Mouse (Mus musculus) thymus, postnatal 0 days (tissue): ENCODE results near the gene Saa2. TPM values are rescaled to one million over a fixed set of nuclear protein-coding genes. Genes with fewer than 3 reads are reported as not detected.

ENCODE experiments used
- DNase-seq: peaks from one replicate; pipeline ENCODE4 v3.0.0-alpha.2; 2015; ENCODE audit warnings: low spot score
- polyA plus RNA-seq: library from polyadenylated mRNA; unstranded; fragments of >200 nt; fragmentation: Nextera tagmentation; extraction: Ambion mirVana; gene quantifications from 2 replicates; pipeline ENCODE4 v1.2.1, GENCODE M21; 2015

The Saa2 gene
- polyA plus RNA-seq, 1 experiment from 2014 or later: 2.8 TPM

DNA sequence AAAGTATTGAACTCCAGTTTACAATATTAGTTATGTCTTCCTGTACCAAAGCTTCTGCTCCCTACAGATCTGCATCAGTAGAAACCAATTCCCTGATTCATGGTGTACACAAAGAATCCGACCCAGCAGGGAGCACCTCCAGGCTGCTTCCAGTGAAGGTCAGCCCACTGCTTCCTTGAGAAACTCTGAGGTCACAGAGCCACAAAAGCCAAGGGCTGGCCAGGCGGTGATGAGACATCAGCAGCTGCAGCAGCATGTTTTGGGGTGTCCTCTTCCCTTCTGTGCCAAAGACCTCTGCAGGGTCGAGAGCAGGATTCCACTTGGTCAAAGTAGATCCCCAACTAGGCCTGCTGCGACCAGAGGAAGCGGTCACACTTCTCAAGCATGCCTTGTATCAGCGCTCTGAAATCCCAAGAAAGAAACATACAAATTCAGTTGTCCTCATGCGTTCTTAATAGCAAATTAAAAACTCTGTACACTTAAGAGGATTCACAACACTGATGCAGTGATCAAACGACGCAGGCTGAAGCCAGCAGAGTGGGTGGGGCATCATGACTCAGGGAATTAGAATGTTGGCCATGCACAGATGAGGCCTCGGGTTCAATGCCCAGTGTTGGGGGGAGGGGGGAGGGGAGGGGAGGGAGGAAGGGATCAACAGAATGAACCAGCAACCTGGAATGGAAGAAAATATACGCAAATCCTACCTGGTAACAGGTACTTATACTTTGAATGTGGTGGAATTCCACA is 9.6 kb downstream of the Saa2 start:
- no peak for DNase-seq

DNA sequence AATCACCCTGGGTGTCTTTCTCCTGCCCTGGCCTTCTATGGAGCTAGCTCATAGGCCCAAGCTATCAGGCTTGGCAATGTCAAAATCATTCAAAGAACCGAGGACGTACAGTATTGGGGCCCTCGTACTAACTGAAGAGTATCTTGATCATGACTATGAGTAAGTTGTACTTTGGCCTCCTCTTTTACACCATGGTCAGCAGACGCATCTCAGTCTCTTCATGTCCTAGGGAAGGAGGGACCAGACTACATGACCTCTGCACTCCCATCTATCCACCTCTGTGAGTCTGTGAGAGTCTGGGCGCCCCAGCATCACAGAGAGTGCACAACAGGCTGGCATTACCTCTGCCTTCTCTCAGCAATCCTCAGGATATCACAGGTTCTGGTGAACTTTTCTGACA is 11.0 kb downstream of the Saa2 start:
- no peak for DNase-seq

DNA sequence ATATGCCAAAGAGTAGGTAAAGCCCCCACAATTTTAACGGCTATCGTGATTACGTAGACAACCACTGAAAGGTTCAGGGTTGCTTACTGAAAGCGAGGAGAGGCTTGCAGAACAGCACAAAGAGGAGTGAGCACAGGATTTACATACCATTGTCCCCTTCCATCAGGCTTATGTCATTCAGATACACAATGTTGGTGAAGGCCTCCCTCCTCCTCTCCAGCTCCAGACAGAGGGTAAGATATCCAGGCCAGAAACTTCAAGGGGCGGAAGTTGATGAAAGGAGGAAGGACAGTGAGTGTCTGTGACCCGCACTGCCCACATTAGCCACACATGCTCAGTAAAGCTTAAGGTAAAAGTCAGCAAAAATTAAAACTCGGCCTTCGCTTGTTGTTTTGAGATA is 13.1 kb downstream of the Saa2 start:
- no peak for DNase-seq

GRCm38 (mm10) chr7:46767371-46767770 is 15.8 kb downstream of the Saa2 start:
- DNase-seq: no peak

GRCm38 (mm10) chr7:46768451-46768850 is 16.9 kb downstream of the Saa2 start:
- DNase-seq: no peak

DNA sequence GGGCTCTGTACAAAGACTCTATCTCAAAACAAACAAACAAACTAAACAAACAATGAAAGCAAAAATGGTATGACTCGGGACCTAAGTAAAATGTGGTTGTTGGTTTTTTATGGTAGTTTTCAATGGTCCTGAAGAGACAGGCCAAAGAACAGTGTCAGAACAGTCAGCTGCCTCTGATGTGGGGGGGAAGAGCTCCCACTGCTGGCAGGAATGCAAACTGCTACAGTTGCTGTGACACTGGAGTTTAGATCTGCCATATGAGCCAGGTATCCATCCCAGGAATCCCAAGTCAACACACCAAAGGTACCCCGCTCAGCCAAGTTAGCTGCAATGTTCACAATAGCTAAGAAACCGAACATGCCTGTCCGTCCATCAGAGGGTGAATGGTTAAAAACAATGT is 19.1 kb downstream of the Saa2 start:
- DNase-seq: peak; percentile 67

DNA sequence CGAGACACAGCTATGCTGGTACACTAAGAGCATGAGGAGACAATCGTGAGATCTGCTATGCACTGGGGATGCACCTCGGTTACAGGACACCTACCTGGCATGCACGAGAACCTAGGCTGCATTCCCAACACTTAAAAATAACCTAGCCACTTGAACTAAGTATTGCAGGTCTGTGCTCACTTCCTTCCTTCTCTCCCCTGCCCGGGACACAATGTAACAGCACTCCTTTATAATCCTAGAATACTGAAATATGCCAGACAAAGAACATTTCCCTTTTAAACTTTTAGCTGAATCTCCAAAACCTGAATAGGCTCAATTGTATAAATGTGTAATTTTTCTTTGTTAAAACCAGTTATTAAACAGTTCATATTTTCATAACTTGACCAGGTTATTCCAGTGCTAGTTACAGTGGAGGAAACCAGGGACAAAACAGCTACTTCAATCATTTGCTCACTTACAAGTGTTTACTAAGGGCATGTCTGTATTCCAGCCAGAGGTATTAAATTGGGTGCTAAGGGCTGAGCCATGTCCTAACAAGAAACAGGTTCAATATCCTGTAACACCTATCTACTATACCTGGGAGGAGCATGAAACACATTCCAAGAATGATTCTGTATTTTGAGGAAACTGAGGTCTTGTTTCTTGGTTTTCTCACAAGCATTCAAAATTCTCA is 37.7 kb downstream of the Saa2 start:
- DNase-seq: no peak

DNA sequence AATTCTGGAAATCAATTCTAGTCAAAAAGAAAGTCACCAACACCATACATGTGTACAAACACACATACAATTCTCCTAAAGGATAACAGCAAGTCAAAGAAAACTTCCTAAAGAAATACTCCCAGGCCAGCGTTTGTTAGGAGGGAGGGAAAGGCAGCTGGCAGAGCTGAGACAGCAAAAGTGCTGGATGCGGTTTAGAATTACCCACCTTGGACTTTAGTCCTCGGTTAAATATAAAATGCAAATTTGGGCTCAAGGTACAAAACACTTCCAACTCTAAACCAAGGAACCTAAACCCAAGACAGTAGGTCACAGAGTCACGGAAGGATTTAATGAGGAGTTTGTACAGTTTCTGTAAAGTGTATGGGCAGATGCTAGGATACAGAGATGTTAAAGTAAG is 42.3 kb downstream of the Saa2 start:
- DNase-seq: no peak

GRCm38 (mm10) chr7:46795287-46796205 is 44.0 kb downstream of the Saa2 start, which contains the start of the genes Hps5 and Gtf2h1:
TSS of gene Hps5 (minus strand) at chr7:46796064.
TSS of gene Gtf2h1 (plus strand) at chr7:46796103.
- peak; percentile 98 for DNase-seq

GRCm38 (mm10) chr7:46796206-46796679 is 44.7 kb downstream of the Saa2 start:
- no peak for DNase-seq

- DNase-seq: no peak
These were observed 45.2 kb downstream of the Saa2 start for GRCm38 (mm10) chr7:46796779-46797178.

Other genes starting within 250 kb of the Saa2 start
- gene Sergef, start 112.0 kb upstream of the Saa2 start, polyA plus RNA-seq: 11.0 and 11.1 TPM in 2 replicates
- gene Tph1, start 79.3 kb upstream of the Saa2 start, polyA plus RNA-seq: 3.5 and 4.2 TPM in 2 replicates
- 27.1 and 30.4 TPM in 2 replicates for gene Saal1, start 41.1 kb upstream of the Saa2 start, polyA plus RNA-seq
- gene Saa3, start 36.1 kb upstream of the Saa2 start, polyA plus RNA-seq: 15.1 and 17.9 TPM in 2 replicates
- 0.08 and 0.18 TPM in 2 replicates for gene Saa4, start 19.2 kb upstream of the Saa2 start, polyA plus RNA-seq
- 6.2 and 6.3 TPM in 2 replicates for gene Saa1, start 8.8 kb upstream of the Saa2 start, polyA plus RNA-seq
- gene Hps5, start 44.3 kb downstream of the Saa2 start, polyA plus RNA-seq: 15.1 and 16.8 TPM in 2 replicates
- 54.3 and 56.6 TPM in 2 replicates for gene Gtf2h1, start 44.3 kb downstream of the Saa2 start, polyA plus RNA-seq
- 1,216 and 1,339 TPM in 2 replicates for gene Ldha, start 89.7 kb downstream of the Saa2 start, polyA plus RNA-seq
- gene Ldhc, start 109.4 kb downstream of the Saa2 start, polyA plus RNA-seq: not detected in 2 replicates
- 145 and 152 TPM in 2 replicates for gene Tsg101, start 168.2 kb downstream of the Saa2 start, polyA plus RNA-seq
- 6.1 and 6.4 TPM in 2 replicates for gene Uevld, start 206.7 kb downstream of the Saa2 start, polyA plus RNA-seq
- gene Gm9999, start 231.8 kb downstream of the Saa2 start, polyA plus RNA-seq: not detected in 2 replicates